8 mouse cellular contexts compared by ENCODE assay signal in genomic region chr17:6777629-6778331, GRCm38 (mm10). TPM values are rescaled to one million over a fixed set of nuclear protein-coding genes. Genes with fewer than 3 reads are reported as not detected.
DNase-seq lines count a peak whose midpoint lies in the region; ATAC-seq and TF ChIP-seq lines count a peak whose summit lies in the region.
"Had no signal": no experiment of that assay in that cellular context is flagged by ENCODE, and none has a peak within 500 bp of the region (broad histone marks: within the 10 kb centered on the region; RNA-seq: fewer than 3 reads in every experiment).

No protein-coding gene starts in this region.

- no peak for TF ChIP-seq POLR2A in ES-Bruce4 (IDR thresholded peaks at IDR 0.05; ENCODE audit: insufficient read depth, low read length)

- DNase-seq in kidney, adult 8-10 months, result no peak
- no peak for DNase-seq in c-Kit-positive CD71-positive TER-119-positive erythroid progenitor cells, embryonic 14.5 days (ENCODE audit: low spot score)
- no peak for DNase-seq in yolk sac, embryonic 10.5 days (ENCODE audit: low spot score)
- DNase-seq: layer of hippocampus, adult 9-11 months had no signal

- no peaks in the 10 kb centered on the region for H3K36me3 ChIP-seq in kidney, embryonic 14.5 days (ENCODE audit: control insufficient read depth, insufficient read depth, low read length)
- H3K36me3 ChIP-seq in ES-Bruce4 (ENCODE audit: control insufficient read depth, insufficient read depth, low read length, poor library complexity, severe bottlenecking), result no peaks in the 10 kb centered on the region
- H3K36me3 ChIP-seq in embryonic facial prominence, embryonic 12.5 days, result no peaks in the 10 kb centered on the region
- no peaks in the 10 kb centered on the region for H3K36me3 ChIP-seq in neural tube, embryonic 15.5 days

- no peak for TF ChIP-seq CTCF in ES-Bruce4 (IDR thresholded peaks at IDR 0.05; ENCODE audit: low read depth, low read length)

- H3K4me3 ChIP-seq in kidney, embryonic 14.5 days (ENCODE audit: low read length), result peak overlapping the region; percentile 44; the same call in 1 of the 2 replicates
- peak overlapping the region; percentile 50 for H3K4me3 ChIP-seq in ES-Bruce4 (ENCODE audit: low read depth, low read length)
- no peak overlapping the region for H3K4me3 ChIP-seq in embryonic facial prominence, embryonic 12.5 days
- H3K4me3 ChIP-seq in neural tube, embryonic 15.5 days (replicated peaks), result no peak overlapping the region

- no peak overlapping the region for H3K9ac ChIP-seq in kidney, embryonic 14.5 days (ENCODE audit: low read depth, low read length)
- H3K9ac ChIP-seq in ES-Bruce4 (ENCODE audit: low read depth, poor library complexity, severe bottlenecking), result peak overlapping the region; percentile 58
- no peak overlapping the region for H3K9ac ChIP-seq in embryonic facial prominence, embryonic 12.5 days
- H3K9ac ChIP-seq in neural tube, embryonic 15.5 days (replicated peaks), result no peak overlapping the region

- no peaks in the 10 kb centered on the region for H3K27me3 ChIP-seq in kidney, embryonic 14.5 days (ENCODE audit: control insufficient read depth, insufficient read depth, low read length)
- H3K27me3 ChIP-seq in ES-Bruce4 (ENCODE audit: control insufficient read depth, insufficient read depth, low read length, poor library complexity, severe bottlenecking), result no peaks in the 10 kb centered on the region
- peaks cover 16% of the 10 kb centered on the region; the same call in 1 of the 2 replicates for H3K27me3 ChIP-seq in embryonic facial prominence, embryonic 12.5 days
- peaks cover 18% of the 10 kb centered on the region for H3K27me3 ChIP-seq in neural tube, embryonic 15.5 days (replicated peaks)

- H3K4me2 ChIP-seq in kidney, embryonic 14.5 days (replicated peaks; ENCODE audit: low read depth, low read length), result no peak overlapping the region
- H3K4me2 ChIP-seq in embryonic facial prominence, embryonic 12.5 days (replicated peaks), result peak overlapping the region; percentile 90; the same call in 1 of the 2 replicates
- H3K4me2 ChIP-seq in neural tube, embryonic 15.5 days, result peak overlapping the region; percentile 97

- TF ChIP-seq EP300 in ES-Bruce4 (IDR thresholded peaks at IDR 0.05; ENCODE audit: insufficient read depth, low read depth, low read length), result peak; percentile 57; the same call in 1 of the 2 replicates

- H3K4me1 ChIP-seq in kidney, embryonic 14.5 days (ENCODE audit: control insufficient read depth, insufficient read depth, low read length), result peaks cover 36% of the 10 kb centered on the region
- H3K4me1 ChIP-seq in ES-Bruce4 (ENCODE audit: control insufficient read depth, insufficient read depth, low read length), result peaks cover 9% of the 10 kb centered on the region
- H3K4me1 ChIP-seq in embryonic facial prominence, embryonic 12.5 days, result peaks cover 19% of the 10 kb centered on the region
- peaks cover 35% of the 10 kb centered on the region for H3K4me1 ChIP-seq in neural tube, embryonic 15.5 days

- H3K27ac ChIP-seq in kidney, embryonic 14.5 days (ENCODE audit: low read depth, low read length), result no peak overlapping the region
- H3K27ac ChIP-seq in ES-Bruce4 (ENCODE audit: insufficient read depth, low read length), result peak overlapping the region; percentile 92
- H3K27ac ChIP-seq in embryonic facial prominence, embryonic 12.5 days, result no peak overlapping the region
- H3K27ac ChIP-seq in neural tube, embryonic 15.5 days (replicated peaks), result no peak overlapping the region

- ATAC-seq in kidney, embryonic 14.5 days (ENCODE audit: low FRiP score, low TSS enrichment), result no peak
- ATAC-seq in embryonic facial prominence, embryonic 12.5 days (ENCODE audit: insufficient number of reproducible peaks, insufficient read depth, low FRiP score, low TSS enrichment), result no peak
- ATAC-seq in neural tube, embryonic 15.5 days (ENCODE audit: low FRiP score), result no peak

- 61% methylated on average over 12 of the region's 12 CpGs for WGBS in kidney, embryonic 14.5 days
- WGBS in embryonic facial prominence, embryonic 12.5 days, result 59% methylated on average over 12 of the region's 12 CpGs
- WGBS in neural tube, embryonic 15.5 days, result 72% methylated on average over 12 of the region's 12 CpGs

- no peaks in the 10 kb centered on the region for H3K9me3 ChIP-seq in kidney, embryonic 14.5 days (ENCODE audit: control insufficient read depth, low read length)
- H3K9me3 ChIP-seq in ES-Bruce4 (replicated peaks; ENCODE audit: control insufficient read depth, insufficient read depth, low read length, poor library complexity, severe bottlenecking), result no peaks in the 10 kb centered on the region
- no peaks in the 10 kb centered on the region for H3K9me3 ChIP-seq in embryonic facial prominence, embryonic 12.5 days
- no peaks in the 10 kb centered on the region for H3K9me3 ChIP-seq in neural tube, embryonic 15.5 days (replicated peaks)

RNA-seq across cellular contexts. Expression of gene Ezr, which starts 4.8 kb away (rescaled TPM):
- polyA plus RNA-seq in kidney, embryonic 14.5 days (2014; fragmentation: Nextera tagmentation; extraction: Ambion mirVana), result 96.7 and 158 TPM in 2 replicates
- 163 and 168 TPM in 2 replicates for polyA plus RNA-seq in ES-Bruce4 (2011; ENCODE audit: insufficient read depth, insufficient read length, low read depth, missing spikeins)
- 48.6 and 52.2 TPM in 2 replicates for polyA plus RNA-seq in embryonic facial prominence, embryonic 12.5 days (2016; fragmentation: Nextera tagmentation; extraction: Ambion mirVana)
- 48.0 and 90.3 TPM in 2 replicates for polyA plus RNA-seq in neural tube, embryonic 15.5 days (2015; fragmentation: Nextera tagmentation; extraction: Ambion mirVana)

Comparison
In these comparisons a context has a peak if more than half of its experiments do, and no peak if none do; other contexts are left out.
1. H3K4me3 ChIP-seq: peak in kidney, embryonic 14.5 days (single experiment) and ES-Bruce4 (single experiment); none in embryonic facial prominence, embryonic 12.5 days (single experiment) and neural tube, embryonic 15.5 days (single experiment).